Mouse (Mus musculus) E14TG2a.4 (cell line): ENCODE measurements around the gene Cracr2b.

Experiments
- CTCF ChIP-seq: conservative IDR thresholded peaks from 2 replicates; pipeline ENCODE4 v1.5.1; 2014; ENCODE audit warnings: low read length
- NANOG ChIP-seq: IDR thresholded peaks from 2 replicates; pipeline ENCODE4 v1.6.1; 2014; ENCODE audit warnings: borderline replicate concordance, low read length, mixed read lengths

GRCm38 (mm10) chr7:141491151-141491550, 30.3 kb downstream of the Cracr2b start:
- TF ChIP-seq CTCF (peak; percentile 34; the same call in 1 of the 2 replicates), NANOG (no peak)
